Mouse (Mus musculus): ENCODE results near the gene Lcp1. TPM values are rescaled to one million over a fixed set of nuclear protein-coding genes. Genes with fewer than 3 reads are reported as not detected.

Gene Lcp1
- polyA plus RNA-seq, 1 experiment from 2014 or later, result 26.4 TPM

- peaks cover 7% of the 10 kb centered on the region for H3K4me1 ChIP-seq
- no peak overlapping the region for H3K4me3 ChIP-seq
- H3K36me3 ChIP-seq, result no peaks in the 10 kb centered on the region
- no peaks in the 10 kb centered on the region for H3K9me3 ChIP-seq (replicated peaks)
- H3K27ac ChIP-seq (replicated peaks), result no peak overlapping the region
- 89% methylated on average over 6 of the region's 6 CpGs for WGBS
- no peak for DNase-seq (ENCODE audit: low spot score)
- H3K27me3 ChIP-seq (ENCODE audit: low read depth, poor library complexity, severe bottlenecking), result no peaks in the 10 kb centered on the region
Measured at GRCm38 (mm10) chr14:75279716-75280115, 148.8 kb downstream of the Lcp1 start.

DNA sequence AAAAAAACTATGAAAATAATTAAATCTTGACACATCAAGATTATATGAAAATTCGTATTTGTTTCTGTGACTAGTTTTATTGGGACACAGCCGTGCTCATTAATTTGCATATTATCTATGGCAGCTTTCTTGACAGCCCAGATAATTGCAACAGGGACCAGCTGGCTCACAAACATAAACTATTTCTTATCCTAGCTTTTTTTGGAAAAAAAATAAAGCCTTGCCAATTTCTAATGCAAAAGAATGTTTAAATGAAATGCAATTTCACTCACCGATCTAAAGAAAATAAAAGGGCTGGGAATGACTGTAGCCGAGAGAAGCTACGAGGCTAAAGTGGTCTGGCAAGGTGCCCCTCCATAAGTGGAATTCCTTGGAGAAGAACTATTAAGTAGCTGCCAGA lies 149.5 kb downstream of the Lcp1 start:
- 82% methylated on average over 5 of the region's 5 CpGs for WGBS
- Histone ChIP-seq H3K36me3 (no peaks in the 10 kb centered on the region), H3K4me3 (no peak overlapping the region), H3K4me1 (peaks cover 14% of the 10 kb centered on the region), H3K27ac (replicated peaks) (no peak overlapping the region), H3K9me3 (replicated peaks) (no peaks in the 10 kb centered on the region), H3K27me3 (ENCODE audit: low read depth, poor library complexity, severe bottlenecking) (no peaks in the 10 kb centered on the region)
- no peak for DNase-seq (ENCODE audit: low spot score)

Small RNAs within 50 kb of the gene (microRNA-seq; reads per million reads assigned to microRNA genes)
- not detected for gene Gm44482

Other genes with a start within 250 kb of the Lcp1 start
- 6.2 and 6.4 TPM in 2 replicates for gene Lrch1, start 183.2 kb upstream of the Lcp1 start, polyA plus RNA-seq (2016; fragmentation: Nextera tagmentation; extraction: Ambion mirVana)
- gene Rubcnl, start 115.1 kb upstream of the Lcp1 start, polyA plus RNA-seq (2016; fragmentation: Nextera tagmentation; extraction: Ambion mirVana), result 0.10 and 0.21 TPM in 2 replicates
- gene Lrrc63, start 220 bp upstream of the Lcp1 start, polyA plus RNA-seq (2016; fragmentation: Nextera tagmentation; extraction: Ambion mirVana), result 0.17 and 0.19 TPM in 2 replicates
- not detected in 2 replicates for gene Cpb2, start 111.2 kb downstream of the Lcp1 start, polyA plus RNA-seq (2016; fragmentation: Nextera tagmentation; extraction: Ambion mirVana)
- gene Zc3h13, start 153.3 kb downstream of the Lcp1 start, polyA plus RNA-seq (2016; fragmentation: Nextera tagmentation; extraction: Ambion mirVana), result 32.8 and 36.2 TPM in 2 replicates

Data from midbrain, embryonic 10.5 days (tissue).